Mouse (Mus musculus) stomach, embryonic 16.5 days (tissue): ENCODE results near the gene Fgfrl1. TPM values are rescaled to one million over a fixed set of nuclear protein-coding genes. Genes with fewer than 3 reads are reported as not detected.
A peak's percentile ranks its signal among the peaks of the same experiment; 100 is the strongest.

ENCODE experiments used
- ATAC-seq: fragments of 200-750 bp; cut with Nextera tagmentation; 2 replicates; pipeline ENCODE4 v1.8.0; 2017; ENCODE audit warnings: moderate number of reproducible peaks, moderate TSS enrichment; ENCODE audit not compliant: insufficient read depth, low FRiP score
- H3K27ac ChIP-seq: fragments of 300-500 bp; sonication (generic); 2 replicates; pipeline ENCODE4 v1.5.1; 2014; ENCODE audit warnings: low read length
- H3K27me3 ChIP-seq: fragments of 300-500 bp; sonication (generic); 2 replicates; pipeline ENCODE4 v1.6.1; 2014; ENCODE audit warnings: low read length, control low read depth, mixed read lengths; ENCODE audit not compliant: control insufficient read depth, insufficient read depth
- H3K36me3 ChIP-seq: fragments of 300-500 bp; sonication (generic); 2 replicates; pipeline ENCODE4 v1.6.1; 2014; ENCODE audit warnings: low read length; ENCODE audit not compliant: control insufficient read depth, insufficient read depth
- H3K4me1 ChIP-seq: fragments of 300-500 bp; sonication (generic); 2 replicates; pipeline ENCODE4 v1.6.1; 2014; ENCODE audit warnings: low read length, control low read depth, mixed read lengths; ENCODE audit not compliant: control insufficient read depth, insufficient read depth
- H3K4me2 ChIP-seq: fragments of 300-500 bp; sonication (generic); 2 replicates; pipeline ENCODE4 v1.6.1; 2014; ENCODE audit warnings: low read depth, low read length, mixed read lengths
- H3K4me3 ChIP-seq: fragments of 300-500 bp; sonication (generic); replicated peaks from 2 replicates; pipeline ENCODE4 v1.5.1; 2014; ENCODE audit warnings: mild to moderate bottlenecking, low read length
- H3K9ac ChIP-seq: fragments of 300-500 bp; sonication (generic); 2 replicates; pipeline ENCODE4 v1.6.1; 2014; ENCODE audit warnings: low read length
- H3K9me3 ChIP-seq: fragments of 300-500 bp; sonication (generic); replicated peaks from 2 replicates; pipeline ENCODE4 v1.6.1; 2016; ENCODE audit warnings: low read length, control low read depth; ENCODE audit not compliant: control insufficient read depth
- WGBS: fragments of 180-500 bp; shearing (Covaris S2); extraction: QIAGEN DNeasy Blood & Tissue Kit; methylation state at CpG from one replicate; pipeline ENCODE4 v1.1.7; 2014; 5-methylcytosine and 5-hydroxymethylcytosine counted together
- polyA plus RNA-seq: library from polyadenylated mRNA; unstranded; fragments of >200 nt; fragmentation: Nextera tagmentation; extraction: Ambion mirVana; gene quantifications from 2 replicates; pipeline ENCODE4 v1.2.1, GENCODE M21; 2015

Gene Fgfrl1
- polyA plus RNA-seq, 1 experiment from 2014 or later, result 11.7 TPM

DNA sequence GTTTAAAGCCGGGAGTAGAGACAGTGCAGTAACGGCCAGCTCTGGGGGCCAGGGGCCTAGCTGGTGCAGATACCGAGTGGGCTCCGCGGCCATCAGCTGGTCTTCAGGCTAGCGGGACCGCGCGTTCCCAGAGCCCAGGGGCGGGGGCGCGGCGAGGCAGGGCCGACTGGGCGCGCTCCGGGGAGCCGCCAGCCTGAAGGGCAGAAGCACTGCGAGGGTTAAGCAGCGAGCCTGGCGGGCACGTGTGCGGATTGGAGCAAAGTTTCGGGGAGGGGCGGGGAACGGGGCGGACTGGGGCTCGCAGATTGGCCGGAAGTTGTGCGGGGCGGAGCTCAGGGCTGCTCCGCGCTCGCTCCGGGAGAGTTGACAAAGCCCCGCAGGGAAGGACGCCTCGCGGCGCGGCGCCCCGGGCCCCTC lies 1.7 kb downstream of the Fgfrl1 start:
- ATAC-seq, result peak; percentile 96
- Histone ChIP-seq H3K36me3 (no peaks in the 10 kb centered on the region), H3K4me3 (peak overlapping the region; percentile 81), H3K9me3 (no peaks in the 10 kb centered on the region), H3K4me1 (peaks cover 19% of the 10 kb centered on the region), H3K27me3 (no peaks in the 10 kb centered on the region), H3K9ac (peak overlapping the region; percentile 89), H3K4me2 (peak overlapping the region; percentile 83), H3K27ac (peak overlapping the region; percentile 50; the same call in 1 of the 2 replicates)
- WGBS, result under 1% methylated on average over 37 of the region's 43 CpGs

- peak overlapping the region; percentile 50 for H3K27ac ChIP-seq
- H3K4me3 ChIP-seq, result peak overlapping the region; percentile 81
- H3K4me1 ChIP-seq, result peaks cover 19% of the 10 kb centered on the region
- peak overlapping the region; percentile 83 for H3K4me2 ChIP-seq
- H3K36me3 ChIP-seq, result no peaks in the 10 kb centered on the region
- no peaks in the 10 kb centered on the region for H3K9me3 ChIP-seq
- peak overlapping the region; percentile 89 for H3K9ac ChIP-seq
- peak; percentile 33 for ATAC-seq
- no peaks in the 10 kb centered on the region for H3K27me3 ChIP-seq
- under 1% methylated on average over 96 of the region's 99 CpGs for WGBS
Observed at GRCm38 (mm10) chr5:108694352-108695261, 2.4 kb downstream of the Fgfrl1 start.

DNA sequence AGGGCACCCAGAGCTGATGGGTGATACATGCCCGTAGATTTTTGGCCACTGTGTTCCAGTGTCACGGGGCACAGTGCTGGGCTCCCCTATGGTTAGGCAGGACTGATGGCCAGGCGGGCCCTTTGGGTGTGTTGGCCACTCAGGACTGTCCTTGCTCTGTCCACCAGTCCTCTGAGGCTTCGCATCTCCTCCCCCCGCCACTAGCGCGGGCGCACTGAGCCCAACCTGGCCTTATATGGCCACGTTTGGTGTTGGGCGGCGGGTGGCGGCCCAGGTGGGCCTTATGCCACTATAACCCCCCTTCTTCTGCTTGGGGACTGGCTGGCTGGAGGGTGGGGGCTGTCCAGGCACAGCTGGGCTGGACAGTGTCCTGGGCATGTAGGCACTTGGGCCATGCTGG lies 3.7 kb downstream of the Fgfrl1 start:
- Histone ChIP-seq H3K4me2 (no peak overlapping the region), H3K27me3 (no peaks in the 10 kb centered on the region), H3K36me3 (no peaks in the 10 kb centered on the region), H3K9ac (no peak overlapping the region), H3K4me3 (no peak overlapping the region), H3K4me1 (peaks cover 19% of the 10 kb centered on the region), H3K9me3 (no peaks in the 10 kb centered on the region), H3K27ac (no peak overlapping the region)
- ATAC-seq, result no peak
- 92% methylated on average over 12 of the region's 12 CpGs for WGBS

- Histone ChIP-seq H3K36me3 (no peaks in the 10 kb centered on the region), H3K4me3 (no peak overlapping the region), H3K4me1 (peaks cover 19% of the 10 kb centered on the region), H3K4me2 (no peak overlapping the region), H3K27ac (no peak overlapping the region), H3K27me3 (no peaks in the 10 kb centered on the region), H3K9ac (no peak overlapping the region), H3K9me3 (no peaks in the 10 kb centered on the region)
- no peak for ATAC-seq
- WGBS, result 81% methylated on average over 3 of the region's 3 CpGs
Observed at GRCm38 (mm10) chr5:108696542-108696941, 4.4 kb downstream of the Fgfrl1 start.

GRCm38 (mm10) chr5:108697341-108697753 lies 5.2 kb downstream of the Fgfrl1 start:
- ATAC-seq, result no peak
- Histone ChIP-seq H3K36me3 (no peaks in the 10 kb centered on the region), H3K9ac (peak overlapping the region; percentile 53), H3K4me1 (peaks cover 19% of the 10 kb centered on the region), H3K4me3 (no peak overlapping the region), H3K9me3 (no peaks in the 10 kb centered on the region), H3K27me3 (no peaks in the 10 kb centered on the region), H3K4me2 (peak overlapping the region; percentile 14; the same call in 1 of the 2 replicates), H3K27ac (no peak overlapping the region)
- WGBS, result 29% methylated on average over 4 of the region's 4 CpGs

- H3K4me1 ChIP-seq, result peaks cover 20% of the 10 kb centered on the region
- H3K9ac ChIP-seq, result 0 out of 2 replicates have a peak overlapping the region, but pooled peaks have one; percentile 14
- no peaks in the 10 kb centered on the region for H3K36me3 ChIP-seq
- no peak overlapping the region for H3K4me2 ChIP-seq
- no peak overlapping the region for H3K4me3 ChIP-seq
- WGBS, result 34% methylated on average over 3 of the region's 3 CpGs
- no peaks in the 10 kb centered on the region for H3K27me3 ChIP-seq
- H3K9me3 ChIP-seq, result no peaks in the 10 kb centered on the region
- peak; percentile 86 for ATAC-seq
- peak overlapping the region; percentile 68 for H3K27ac ChIP-seq
Observed at GRCm38 (mm10) chr5:108700346-108700745, 8.2 kb downstream of the Fgfrl1 start.

GRCm38 (mm10) chr5:108701341-108702021 lies 9.3 kb downstream of the Fgfrl1 start:
- peak overlapping the region; percentile 68; the same call in 1 of the 2 replicates for H3K27ac ChIP-seq
- H3K9me3 ChIP-seq, result no peaks in the 10 kb centered on the region
- WGBS, result 80% methylated on average over 10 of the region's 10 CpGs
- H3K4me1 ChIP-seq, result peaks cover 13% of the 10 kb centered on the region
- no peak overlapping the region for H3K4me3 ChIP-seq
- no peak overlapping the region for H3K9ac ChIP-seq
- H3K27me3 ChIP-seq, result no peaks in the 10 kb centered on the region
- H3K4me2 ChIP-seq, result no peak overlapping the region
- ATAC-seq, result no peak
- H3K36me3 ChIP-seq, result peaks cover 7% of the 10 kb centered on the region; the same call in 1 of the 2 replicates

DNA sequence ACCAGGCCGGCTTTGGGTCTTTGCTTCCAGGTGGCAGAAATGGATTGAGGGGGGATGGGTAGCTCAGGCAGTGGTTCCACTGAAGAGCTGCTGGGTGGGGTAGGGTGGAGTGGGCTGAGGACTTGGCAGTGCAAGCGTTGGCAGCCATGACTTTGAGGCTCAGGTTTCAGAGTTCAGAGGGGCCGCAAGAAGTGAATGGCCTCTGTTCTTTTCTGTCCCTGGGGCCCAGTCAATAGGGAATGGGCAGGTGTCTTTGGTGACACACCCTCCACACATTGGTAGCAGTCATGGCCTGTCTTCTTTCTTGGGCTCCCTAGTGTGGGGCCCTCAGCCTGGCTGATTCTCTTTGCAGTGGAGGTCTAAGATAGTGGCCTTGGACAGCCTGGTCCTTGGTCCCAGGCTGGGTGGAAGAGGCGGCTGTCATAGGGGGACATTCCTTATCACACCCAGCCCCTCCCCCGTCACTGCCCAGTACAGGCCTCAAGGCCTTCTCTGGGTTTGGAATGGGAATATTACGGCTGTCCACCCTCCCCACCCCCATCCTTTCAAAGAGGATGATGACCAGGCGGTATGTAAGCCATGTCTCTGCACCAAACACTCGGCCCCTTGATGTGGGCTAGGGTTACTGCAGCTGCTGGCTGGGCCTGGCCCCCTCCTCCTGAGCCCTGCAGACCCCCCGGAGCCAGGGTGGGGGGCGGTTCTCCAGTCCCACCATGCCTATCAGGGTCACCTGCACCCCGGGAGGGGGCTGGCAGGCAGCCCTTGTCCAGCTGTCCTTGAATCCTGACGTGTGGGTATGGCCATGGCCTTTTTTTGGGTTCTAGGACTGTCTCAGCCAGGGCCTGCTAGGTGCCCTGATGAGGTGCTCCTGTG lies 11.8 kb downstream of the Fgfrl1 start:
- H3K36me3 ChIP-seq, result peaks cover 7% of the 10 kb centered on the region; the same call in 1 of the 2 replicates
- H3K4me1 ChIP-seq, result peaks cover 6% of the 10 kb centered on the region
- H3K27me3 ChIP-seq, result no peaks in the 10 kb centered on the region
- no peaks in the 10 kb centered on the region for H3K9me3 ChIP-seq
- no peak overlapping the region for H3K4me2 ChIP-seq
- H3K4me3 ChIP-seq, result no peak overlapping the region
- 68% methylated on average over 12 of the region's 12 CpGs for WGBS
- no peak overlapping the region for H3K9ac ChIP-seq
- H3K27ac ChIP-seq, result peak overlapping the region; percentile 12; the same call in 1 of the 2 replicates
- ATAC-seq, result peak; percentile 55; the same call in 1 of the 2 replicates
